In the genomic region with DNA sequence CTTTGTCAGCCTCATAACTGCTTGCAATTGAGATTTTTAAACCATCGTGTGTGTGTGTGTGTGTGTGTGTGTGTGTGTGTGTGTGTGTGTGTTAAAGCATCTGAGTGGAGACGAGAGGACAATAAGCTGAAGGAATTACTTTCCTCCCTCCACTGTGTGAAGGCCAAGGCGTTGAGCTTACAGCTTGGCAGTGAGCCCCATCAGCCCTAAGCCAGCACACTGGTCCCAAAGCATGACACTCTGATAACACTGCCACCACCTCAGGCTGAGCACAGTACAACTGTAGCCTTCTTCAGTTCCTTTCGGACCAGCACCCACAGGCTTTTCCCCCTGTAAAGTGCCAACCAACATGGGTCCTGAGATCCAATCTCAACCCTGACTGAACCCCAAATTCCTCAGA, we compare ENCODE assay signal across 15 mouse cellular contexts.
DNase-seq lines count a peak whose midpoint lies in the region; ATAC-seq and TF ChIP-seq lines count a peak whose summit lies in the region.
"Had no signal": no experiment of that assay in that cellular context is flagged by ENCODE, and none has a peak within 500 bp of the region (broad histone marks: within the 10 kb centered on the region; RNA-seq: fewer than 3 reads in every experiment).

No protein-coding gene starts in this region.

- H3K9me3 ChIP-seq in midbrain, embryonic 13.5 days, result no peaks in the 10 kb centered on the region
- H3K9me3 ChIP-seq: limb, embryonic 12.5 days had no signal

- TF ChIP-seq POLR2A in thymus, adult 2 months (IDR thresholded peaks at IDR 0.05; ENCODE audit: control insufficient read depth, extremely low read depth, insufficient read depth, low read length, poor library complexity), result no peak

- H3K27me3 ChIP-seq in thymus, adult 2 months (ENCODE audit: control insufficient read depth, insufficient read depth, low read length), result no peaks in the 10 kb centered on the region
- H3K27me3 ChIP-seq in midbrain, embryonic 13.5 days, result no peaks in the 10 kb centered on the region
- H3K27me3 ChIP-seq: limb, embryonic 12.5 days had no signal

- no peak overlapping the region for H3K27ac ChIP-seq in thymus, adult 2 months (ENCODE audit: control insufficient read depth, insufficient read depth, low read length)
- H3K27ac ChIP-seq in midbrain, embryonic 13.5 days, result 0 out of 2 replicates have a peak overlapping the region, but pooled peaks have one; percentile 59
- H3K27ac ChIP-seq: limb, embryonic 12.5 days; macrophage had no signal

- ATAC-seq in midbrain, embryonic 13.5 days, result 0 out of 2 replicates have a peak, but pooled peaks have one; percentile 13

- no peak overlapping the region for H3K4me2 ChIP-seq in midbrain, embryonic 13.5 days (replicated peaks)
- H3K4me2 ChIP-seq: limb, embryonic 12.5 days had no signal

- H3K4me3 ChIP-seq in thymus, adult 2 months (ENCODE audit: control insufficient read depth, insufficient read depth, low read length), result no peak overlapping the region
- no peak overlapping the region for H3K4me3 ChIP-seq in midbrain, embryonic 13.5 days (replicated peaks)
- H3K4me3 ChIP-seq: limb, embryonic 12.5 days had no signal

- peak; percentile 36 to 37 for DNase-seq in heart, adult 18-20 months
- no peak for DNase-seq in heart, adult 9 months (ENCODE audit: low spot score in 2 of 2)
- peak; percentile 15 for DNase-seq in thymus, postnatal 4 days
- no peak for DNase-seq in thymus, adult 2 months
- DNase-seq in urinary bladder, postnatal 14 days (ENCODE audit: low spot score), result no peak
- DNase-seq in urinary bladder, adult 18-20 months (ENCODE audit: low spot score in 2 of 2), result no peak
- DNase-seq: adrenal gland, adult 8-10 months; B cell, adult 2 months; cerebellum, postnatal 25 days; kidney, adult 11 months; kidney, postnatal 25 days; thymus, postnatal 25 days had no signal

- WGBS in thymus, adult 2 months, result 90% methylated on average over 4 of the region's 4 CpGs
- 54% methylated on average over 4 of the region's 4 CpGs for WGBS in midbrain, embryonic 13.5 days

- H3K9ac ChIP-seq in midbrain, embryonic 13.5 days (replicated peaks), result no peak overlapping the region
- H3K9ac ChIP-seq: limb, embryonic 12.5 days had no signal

- TF ChIP-seq CTCF in thymus, adult 2 months (IDR thresholded peaks at IDR 0.05; ENCODE audit: borderline replicate concordance, control insufficient read depth, extremely low read depth, insufficient read depth, low read length, poor library complexity), result no peak

- H3K36me3 ChIP-seq in thymus, adult 2 months (ENCODE audit: control insufficient read depth, insufficient read depth, low read length), result no peaks in the 10 kb centered on the region
- no peaks in the 10 kb centered on the region for H3K36me3 ChIP-seq in midbrain, embryonic 13.5 days
- H3K36me3 ChIP-seq: limb, embryonic 12.5 days had no signal

- peaks cover 59% of the 10 kb centered on the region for H3K4me1 ChIP-seq in thymus, adult 2 months (replicated peaks; ENCODE audit: control insufficient read depth, insufficient read depth, low read length)
- peaks cover 29% of the 10 kb centered on the region for H3K4me1 ChIP-seq in midbrain, embryonic 13.5 days (replicated peaks)
- H3K4me1 ChIP-seq: limb, embryonic 12.5 days had no signal

Comparison
In these comparisons a context has a peak if more than half of its experiments do, and no peak if none do; other contexts are left out.
1. DNase-seq: peak in heart, adult 18-20 months (2 of 2) and thymus, postnatal 4 days (single experiment); none in heart, adult 9 months (0 of 2), thymus, adult 2 months (single experiment), urinary bladder, postnatal 14 days (single experiment) and urinary bladder, adult 18-20 months (0 of 2).